Mouse (Mus musculus) embryonic stem cell, embryonic (primary cell): ENCODE data around the gene Pde4dip.

ENCODE experiments used
- CTCF ChIA-PET, 4 experiments: fragments of 300-600 bp in 2 of 4; fragments of 350-600 bp in 2 of 4; sonication (Branson Sonifier 250); formaldehyde crosslinking; loops; one replicate each; lab custom pipeline; 2022; ENCODE audit warnings: inconsistent platforms in 2 of 4; lab: Charles Lee
- POLR2A ChIA-PET, 4 experiments: fragments of 300-600 bp in 2 of 4; fragments of 350-600 bp in 2 of 4; sonication (Branson Sonifier 250); formaldehyde crosslinking; loops; one replicate each; lab custom pipeline; 2022; ENCODE audit warnings: antibody characterized with exemption in 4 of 4, inconsistent platforms in 1 of 4; lab: Charles Lee

Gene Pde4dip

DNA sequence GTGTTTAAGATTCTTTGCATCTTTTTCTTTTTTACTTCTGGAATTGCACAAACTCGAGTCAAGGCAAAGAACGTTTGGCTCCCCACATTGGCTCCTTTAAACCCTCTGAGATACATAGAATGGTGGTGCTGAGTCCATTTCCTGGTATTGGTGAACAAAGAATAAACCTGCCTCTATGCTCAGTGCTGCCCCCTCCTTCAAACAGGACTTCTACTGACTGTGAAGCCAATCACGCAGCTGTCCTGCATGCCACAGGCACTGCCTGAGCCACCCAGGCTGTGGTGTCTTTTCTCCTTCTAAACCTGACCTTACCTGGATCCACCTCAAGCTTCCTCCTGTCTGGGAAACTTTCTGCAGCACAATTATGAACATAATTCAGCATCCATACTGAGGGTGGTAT lies 89.2 kb downstream of the Pde4dip start:
- ChIA-PET CTCF (interaction anchor here in 2 of 4 experiments (0.7 to 1.6 kb wide), 2 partner anchors 11 to 360 kb away, joined by 3 to 6 read pairs; no protein-coding TSS in a partner anchor), POLR2A (interaction anchor here in 2 of 4 experiments (0.7 to 1.2 kb wide), 3 partner anchors 11 to 223 kb away, joined by 3 read pairs; no protein-coding TSS in a partner anchor)

DNA sequence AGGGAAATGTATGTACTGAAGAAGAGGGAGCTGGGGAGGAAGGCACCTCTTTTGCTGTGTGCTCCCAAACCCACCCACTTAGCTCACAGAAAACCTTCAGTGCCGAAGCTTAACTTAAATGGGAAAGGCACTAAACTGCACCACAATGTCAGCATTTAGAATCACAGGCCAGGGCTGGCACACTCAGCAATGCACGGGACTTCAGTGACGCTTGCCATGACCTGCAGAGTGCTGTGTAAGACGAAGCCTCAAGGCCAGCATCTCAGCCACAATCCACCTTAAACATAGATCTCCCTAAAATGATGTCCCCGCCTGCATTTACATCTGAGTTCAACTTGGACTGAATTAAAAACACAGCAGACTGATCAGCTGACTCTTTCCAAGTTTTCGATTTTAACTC lies 91.1 kb downstream of the Pde4dip start:
- CTCF ChIA-PET: no interaction called here
- POLR2A ChIA-PET: interaction anchor here in 1 of 4 experiments (0.6 to 1.1 kb wide), 4 partner anchors 14 to 636 kb away, joined by 3 to 6 read pairs (median 3); no protein-coding TSS in a partner anchor

DNA sequence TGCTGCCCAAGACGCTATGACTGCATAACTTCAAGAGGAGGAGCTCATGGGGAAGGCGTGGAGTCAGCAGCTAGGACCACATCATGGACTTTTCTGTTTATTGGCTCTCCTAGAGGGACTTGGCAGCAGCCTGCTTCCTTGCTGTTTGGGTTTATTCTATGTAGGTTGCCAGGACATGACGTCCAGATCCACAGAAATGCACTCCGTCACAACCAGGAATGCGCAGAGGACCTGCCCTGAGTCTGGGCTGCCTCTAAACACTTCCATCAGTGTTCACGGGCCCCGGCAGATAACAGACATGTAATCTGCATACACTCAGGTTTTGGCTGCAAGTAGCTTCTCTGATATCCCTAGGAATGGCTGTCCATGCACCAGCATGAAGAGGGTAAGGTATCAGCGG lies 94.5 kb downstream of the Pde4dip start:
- CTCF ChIA-PET: interaction anchor here in 1 of 4 experiments (0.5 kb wide), 1 partner anchor 112 kb away, joined by 3 read pairs; no protein-coding TSS in a partner anchor
- POLR2A ChIA-PET: interaction anchor here in 2 of 4 experiments (1.0 to 1.5 kb wide), 2 partner anchors 18 to 26 kb away, joined by 3 read pairs; no protein-coding TSS in a partner anchor

DNA sequence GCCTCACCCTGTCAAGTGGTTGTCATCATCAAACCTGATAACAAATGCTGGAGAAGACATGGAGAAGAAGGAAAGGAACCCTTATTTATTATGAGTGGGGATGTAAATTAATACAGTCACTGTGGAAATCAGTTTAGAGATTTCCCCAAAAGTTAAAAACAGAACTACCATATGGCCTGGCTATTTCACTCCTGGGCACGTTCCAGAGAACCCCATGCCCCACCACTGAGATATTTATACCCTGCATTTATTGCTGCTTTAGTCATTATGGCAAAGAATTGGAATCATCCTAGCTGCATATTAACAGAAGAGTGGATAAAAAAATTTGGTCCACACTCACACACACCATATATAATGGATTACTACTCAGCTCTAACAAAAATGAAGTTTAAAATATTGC lies 98.4 kb downstream of the Pde4dip start:
- CTCF ChIA-PET: no interaction called here

DNA sequence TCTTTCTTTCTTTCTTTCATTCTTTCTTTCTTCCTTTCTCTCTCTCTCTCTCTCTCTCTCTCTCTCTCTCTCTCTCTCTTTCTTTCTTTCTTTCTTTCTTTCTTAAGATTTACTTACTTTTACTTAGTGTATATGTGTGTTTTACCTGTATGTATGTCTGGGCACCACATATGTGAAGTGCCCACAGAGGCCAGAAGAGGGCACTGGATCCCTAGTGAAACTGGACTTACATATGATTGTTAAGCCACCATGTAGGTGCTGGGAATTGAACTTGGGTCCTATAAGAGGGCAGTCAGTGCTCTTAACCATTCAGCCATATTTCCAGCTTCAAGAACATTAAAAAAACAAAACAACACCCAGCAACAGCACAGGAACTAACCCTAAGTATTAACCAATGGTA lies 99.2 kb downstream of the Pde4dip start:
- CTCF ChIA-PET: no interaction called here
- POLR2A ChIA-PET: no interaction called here

More for the DNA sequence above, 98.4 kb downstream of the Pde4dip start:
- POLR2A ChIA-PET: no interaction called here

DNA sequence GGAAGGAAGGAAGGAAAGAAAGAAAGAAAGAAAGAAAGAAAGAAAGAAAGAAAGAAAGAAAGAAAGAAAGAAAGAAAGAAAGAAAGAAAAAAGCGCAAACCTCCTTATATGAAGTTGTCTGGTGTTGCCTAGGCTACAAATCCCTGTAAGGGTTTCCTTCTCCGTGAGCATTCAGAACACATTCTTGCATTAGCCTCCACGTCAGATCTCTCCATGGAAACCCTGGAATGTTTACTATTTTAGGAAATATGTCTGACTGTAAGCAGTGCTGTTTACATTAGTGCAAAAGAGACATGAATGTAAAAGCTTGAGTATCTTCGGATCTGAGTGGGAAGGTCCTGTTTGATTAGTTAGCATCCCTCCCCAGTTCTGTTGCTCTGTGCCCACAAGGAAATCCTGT lies 112.3 kb downstream of the Pde4dip start:
- CTCF ChIA-PET: no interaction called here
- POLR2A ChIA-PET: interaction anchor here in 1 of 4 experiments (0.9 kb wide), 1 partner anchor 8 kb away, joined by 3 read pairs; no protein-coding TSS in a partner anchor

DNA sequence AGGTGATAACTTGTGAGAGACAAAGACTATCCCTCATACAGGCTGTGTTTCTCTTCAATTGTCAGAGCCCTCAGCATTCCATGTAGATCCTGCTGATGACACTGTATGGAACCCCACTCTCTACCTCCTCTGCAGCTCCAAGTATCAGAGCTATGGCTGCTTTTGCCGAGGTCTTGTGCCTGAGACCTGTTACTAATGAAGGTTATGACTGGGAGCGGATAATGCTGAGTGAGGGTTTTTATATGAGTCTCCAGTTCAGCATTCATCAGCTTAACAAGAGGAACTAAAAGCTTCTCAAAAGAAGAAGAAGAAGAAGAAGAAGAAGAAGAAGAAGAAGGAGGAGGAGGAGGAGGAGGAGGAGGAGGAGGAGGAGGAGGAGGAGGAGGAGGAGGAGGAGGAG lies 112.8 kb downstream of the Pde4dip start:
- POLR2A ChIA-PET: no interaction called here

DNA sequence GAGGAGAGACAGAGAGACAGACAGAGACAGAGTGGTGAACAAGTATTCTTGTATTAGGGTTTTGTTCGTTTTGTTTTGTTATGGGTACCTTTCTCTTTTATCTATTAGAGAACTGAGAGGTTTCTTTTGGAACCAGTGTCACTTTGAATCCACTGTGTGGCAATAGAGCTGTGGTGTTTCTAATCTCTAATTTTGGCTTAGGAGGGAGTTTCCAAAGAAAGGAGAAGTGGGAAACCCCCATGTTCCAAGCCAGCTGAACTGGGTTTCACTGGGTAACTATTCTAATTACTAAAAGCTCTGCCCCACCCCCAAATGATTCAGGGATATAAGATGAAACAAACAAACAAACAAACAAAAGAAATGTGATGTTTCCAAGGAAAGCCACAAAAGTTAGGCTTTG lies 113.6 kb downstream of the Pde4dip start:
- ChIA-PET CTCF (no interaction called here), POLR2A (no interaction called here)

More for the DNA sequence above, 112.8 kb downstream of the Pde4dip start:
- CTCF ChIA-PET: no interaction called here

DNA sequence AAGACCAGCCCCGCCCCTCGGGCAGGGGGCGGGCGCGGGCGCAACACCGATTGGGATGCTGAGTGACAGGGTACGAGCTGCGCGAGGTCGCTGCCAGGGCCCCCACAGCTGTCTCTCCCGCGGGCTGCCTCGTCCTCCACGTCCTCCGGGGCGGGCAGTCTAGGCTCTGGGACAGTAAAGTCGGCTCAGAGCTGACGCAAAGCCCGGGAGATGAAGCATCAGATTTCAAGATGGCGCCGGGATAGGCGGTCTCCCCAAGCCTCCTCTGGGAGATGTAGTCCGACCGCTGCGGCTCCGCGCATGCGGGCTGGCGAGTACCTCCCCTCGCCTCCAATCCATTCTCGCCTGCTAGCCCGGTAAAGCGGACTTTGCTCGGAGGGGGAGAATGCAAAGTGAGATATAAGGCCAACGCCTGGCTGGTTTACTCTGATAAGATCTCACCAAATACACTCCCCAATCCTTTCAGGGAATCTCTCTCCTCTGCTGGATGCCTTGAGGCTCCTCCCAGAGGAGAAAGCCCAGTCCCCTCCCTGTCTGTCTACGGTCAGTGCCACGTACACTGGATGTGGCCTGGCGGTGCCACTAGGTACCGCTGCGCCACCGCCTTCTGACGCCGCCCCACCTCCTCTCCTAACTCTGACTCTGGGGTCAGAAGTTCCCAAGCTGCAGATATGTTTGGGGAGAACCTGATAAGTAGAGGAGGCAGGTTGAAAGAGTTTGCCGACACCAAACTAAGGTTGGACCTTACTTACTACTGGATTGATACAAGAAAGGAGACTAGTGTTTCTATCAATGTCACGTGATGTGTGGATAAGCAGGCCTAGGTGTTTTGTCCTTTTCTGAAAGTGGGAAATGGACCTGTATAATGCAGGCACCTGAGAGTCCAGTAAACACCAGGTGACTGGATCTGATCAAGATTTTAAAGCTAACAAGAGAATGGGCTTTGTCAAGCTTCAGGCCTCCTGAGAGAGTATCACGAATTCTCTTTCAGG lies 120.4 kb downstream of the Pde4dip start:
- ChIA-PET CTCF (interaction anchor here in 2 of 4 experiments (1.0 to 1.6 kb wide), 4 partner anchors 11 to 459 kb away, joined by 3 to 7 read pairs (median 4); no protein-coding TSS in a partner anchor), POLR2A (interaction anchor here in 3 of 4 experiments (0.5 to 5.0 kb wide), 27 partner anchors 8 to 481 kb away, joined by 3 to 55 read pairs (median 4); partner anchors contain the start of genes Chd1l (in 1 of the 3), Notch2 (in 1 of the 3), Prkab2 (in 1 of the 3) and Sec22b (in 1 of the 3))

DNA sequence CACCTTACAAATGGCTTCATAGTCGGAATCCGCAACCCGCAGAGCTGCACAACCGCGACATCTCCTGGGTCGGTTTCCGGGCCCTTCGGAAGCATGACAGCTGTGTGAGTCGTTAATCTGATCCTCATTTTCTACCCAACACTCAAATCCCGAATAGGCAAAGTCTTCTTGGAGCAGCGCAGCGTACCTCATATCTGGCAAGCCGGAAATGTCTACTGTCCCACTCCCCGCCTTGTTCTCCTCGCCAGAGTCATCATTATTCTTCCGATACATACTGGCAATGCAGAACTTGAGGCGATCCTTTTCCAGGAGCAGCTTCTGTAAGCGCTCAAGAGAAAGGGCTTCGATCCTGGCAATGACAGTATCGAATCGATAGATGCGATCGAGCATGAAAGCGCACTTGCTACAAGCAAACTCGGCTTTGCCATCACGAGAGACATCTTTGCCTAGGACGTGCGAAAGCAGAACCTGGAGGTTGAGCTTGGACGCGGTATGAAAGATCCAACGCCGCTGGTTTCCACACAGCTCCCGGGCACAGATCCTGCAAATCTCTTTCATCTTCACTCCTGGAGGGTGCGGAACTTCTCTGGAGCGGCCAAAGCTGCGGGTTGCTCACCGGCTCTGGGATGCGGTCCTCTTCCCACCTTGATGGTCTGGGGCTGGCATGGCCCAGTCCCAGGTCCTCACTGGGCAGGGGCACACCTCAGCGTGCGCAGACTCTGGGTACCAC lies 121.3 kb downstream of the Pde4dip start:
- ChIA-PET CTCF (interaction anchor here in 2 of 4 experiments (0.6 to 1.6 kb wide), 5 partner anchors 10 to 460 kb away, joined by 3 to 7 read pairs (median 3); no protein-coding TSS in a partner anchor), POLR2A (interaction anchor here (0.6 to 5.0 kb wide), 28 partner anchors 10 to 482 kb away, joined by 3 to 55 read pairs (median 4); partner anchors contain the start of genes Chd1l (in 1 of the 4), Notch2 (in 1 of the 4), Prkab2 (in 1 of the 4) and Sec22b (in 1 of the 4))

DNA sequence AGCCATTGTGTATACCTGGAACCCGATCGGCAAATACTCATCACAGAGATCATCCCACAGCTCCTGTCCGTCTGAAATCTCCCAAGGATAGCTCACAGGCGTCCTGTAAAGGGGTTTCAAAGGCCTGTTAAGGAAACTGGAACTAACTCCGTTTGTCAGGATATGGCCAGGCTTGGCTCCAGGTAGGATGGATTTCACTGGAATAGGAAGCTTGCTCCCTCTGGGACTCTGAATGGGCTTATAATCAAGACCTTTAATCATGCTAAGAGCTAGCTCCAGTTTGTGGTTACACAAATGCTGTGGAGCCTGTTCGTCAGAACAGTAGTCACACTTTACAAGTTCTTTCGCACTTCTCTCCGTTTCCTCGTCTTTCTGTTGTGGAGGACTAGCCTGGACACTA lies 122.0 kb downstream of the Pde4dip start:
- CTCF ChIA-PET: interaction anchor here in 3 of 4 experiments (0.6 to 1.6 kb wide), 3 partner anchors 85 to 89 kb away, joined by 4 to 12 read pairs (median 7); no protein-coding TSS in a partner anchor
- POLR2A ChIA-PET: interaction anchor here (0.6 to 5.0 kb wide), 15 partner anchors 10 to 108 kb away, joined by 3 to 55 read pairs (median 5); partner anchors contain the start of gene Prkab2 (in 1 of the 4)

DNA sequence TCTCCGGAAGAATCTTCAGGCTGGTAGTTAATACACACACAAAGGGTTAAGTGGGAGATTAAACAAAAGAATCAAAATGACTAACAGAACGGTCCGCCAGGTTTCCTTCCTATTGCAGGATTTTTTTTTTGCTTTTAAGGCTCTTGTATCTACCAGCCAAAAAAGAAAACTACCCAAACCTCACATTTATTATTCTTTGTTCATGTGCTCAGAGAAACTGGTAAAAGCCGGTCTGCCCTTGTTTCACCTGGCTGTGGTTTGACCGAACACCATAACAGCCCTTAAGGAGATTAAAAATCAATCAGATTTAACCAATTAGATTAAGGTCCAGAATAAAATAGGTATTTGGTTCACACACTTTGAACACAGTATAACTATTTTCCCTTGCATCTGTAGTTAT lies 124.4 kb downstream of the Pde4dip start:
- CTCF ChIA-PET: interaction anchor here in 1 of 4 experiments (0.6 kb wide), 1 partner anchor 1010 kb away, joined by 3 read pairs; no protein-coding TSS in a partner anchor
- POLR2A ChIA-PET: interaction anchor here in 2 of 4 experiments (1.1 to 1.7 kb wide), 2 partner anchors 12 to 13 kb away, joined by 3 to 4 read pairs; no protein-coding TSS in a partner anchor

DNA sequence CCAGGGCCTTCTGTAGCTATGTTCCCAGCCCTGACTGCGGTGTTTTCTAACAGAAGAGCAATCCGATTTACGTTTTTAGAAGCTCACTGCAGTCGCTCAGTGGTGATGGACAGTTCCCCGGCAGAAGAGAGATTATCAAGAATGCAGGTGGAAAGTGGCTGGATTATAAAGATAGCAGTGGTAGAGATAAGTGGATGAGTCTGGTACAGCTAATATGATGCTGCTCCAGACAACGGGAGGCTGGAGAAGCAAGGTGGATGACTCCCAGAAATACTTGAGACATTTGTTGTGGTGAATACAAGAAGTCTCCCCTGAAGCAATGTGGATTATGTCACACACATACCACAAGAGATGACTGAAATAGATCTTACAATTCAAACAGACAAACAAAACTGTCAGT lies 126.6 kb downstream of the Pde4dip start:
- ChIA-PET POLR2A (interaction anchor here in 3 of 4 experiments (0.6 to 2.1 kb wide), 5 partner anchors 10 to 80 kb away, joined by 3 to 5 read pairs (median 4); no protein-coding TSS in a partner anchor), CTCF (interaction anchor here in 1 of 4 experiments (0.6 kb wide), 1 partner anchor 176 kb away, joined by 3 read pairs; no protein-coding TSS in a partner anchor)

DNA sequence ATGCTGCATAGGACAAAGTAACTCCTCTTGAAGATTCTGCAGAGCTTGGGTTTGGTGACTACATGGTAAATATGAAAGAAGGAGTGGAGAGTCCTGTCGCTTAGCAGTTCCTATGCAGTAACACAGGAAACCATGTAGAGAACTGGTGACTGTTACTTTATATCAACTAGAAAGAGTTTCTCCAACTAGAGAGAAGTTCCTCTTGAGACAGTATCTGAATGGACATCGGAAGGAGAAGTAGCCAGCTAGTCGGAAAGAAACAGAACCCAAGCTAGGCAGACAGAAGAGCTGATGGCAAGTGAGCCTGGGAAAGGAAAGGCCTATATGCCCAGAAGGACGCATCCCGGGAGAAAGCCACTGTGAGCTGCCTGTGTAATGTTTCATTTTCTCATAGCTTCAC lies 127.3 kb downstream of the Pde4dip start:
- ChIA-PET POLR2A (interaction anchor here in 1 of 4 experiments (0.6 to 2.1 kb wide), 2 partner anchors 79 to 479 kb away, joined by 3 to 5 read pairs; no protein-coding TSS in a partner anchor), CTCF (interaction anchor here in 1 of 4 experiments (0.6 kb wide), 1 partner anchor 368 kb away, joined by 4 read pairs; no protein-coding TSS in a partner anchor)

DNA sequence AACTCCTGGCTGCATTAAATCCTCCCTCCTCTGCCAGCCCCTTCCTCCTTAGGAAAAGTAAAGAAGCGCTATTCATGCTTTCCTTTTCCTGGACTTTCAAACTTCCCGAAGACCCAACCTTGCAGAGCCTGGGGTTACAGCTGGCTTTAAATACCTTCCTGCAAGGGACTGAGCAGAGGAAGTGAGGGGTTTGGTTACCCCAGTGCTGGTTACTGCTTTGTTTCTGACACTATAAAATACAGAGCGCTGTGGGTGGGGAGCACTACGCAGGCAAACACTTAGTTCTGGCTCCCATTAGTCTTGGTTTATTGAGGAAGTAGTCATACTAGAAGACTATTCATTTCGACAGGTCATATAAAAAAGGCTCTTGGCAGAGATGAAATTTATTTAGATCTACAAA lies 128.7 kb downstream of the Pde4dip start:
- CTCF ChIA-PET: no interaction called here
- POLR2A ChIA-PET: interaction anchor here in 2 of 4 experiments (0.6 to 7.1 kb wide), 3 partner anchors 8 to 1057 kb away, joined by 3 to 55 read pairs (median 6); no protein-coding TSS in a partner anchor

DNA sequence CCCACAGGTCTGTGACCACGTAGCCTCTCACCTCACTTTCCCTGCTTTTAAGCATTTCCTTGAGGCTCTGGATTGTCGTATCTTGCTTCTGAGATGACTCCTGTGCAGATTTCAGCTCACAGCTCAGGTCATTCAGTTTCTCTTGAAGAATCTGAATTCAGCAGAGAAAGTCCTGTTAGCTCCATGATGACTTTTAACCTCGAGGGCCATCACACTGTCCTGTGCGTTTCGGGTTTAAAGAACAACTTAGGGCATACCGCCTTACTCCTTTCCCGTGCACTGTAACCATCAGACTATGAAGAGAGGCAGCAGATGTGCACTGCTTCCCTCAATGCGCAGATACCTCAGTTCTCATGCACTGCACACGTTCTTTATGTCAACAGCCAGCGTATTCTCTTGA lies 131.0 kb downstream of the Pde4dip start:
- CTCF ChIA-PET: interaction anchor here in 3 of 4 experiments (1.0 to 1.9 kb wide), 2 partner anchors 10 to 76 kb away, joined by 3 to 7 read pairs (median 3); no protein-coding TSS in a partner anchor

More for the DNA sequence above, 131.0 kb downstream of the Pde4dip start:
- POLR2A ChIA-PET: interaction anchor here in 3 of 4 experiments (0.5 to 7.1 kb wide), 5 partner anchors 9 to 120 kb away, joined by 3 to 55 read pairs (median 3); no protein-coding TSS in a partner anchor
